Mouse (Mus musculus) right cerebral cortex, adult 2 months (tissue): ENCODE data around the gene Cdc42ep5.
A peak's percentile ranks its signal among the peaks of the same experiment; 100 is the strongest.
"Not testable (repeated sequence)": the region's sequence is repeated elsewhere in the genome, so short reads cannot be mapped to it uniquely, and the experiment has no call there.

Experiments used
- DNase-seq, 2 experiments: peaks; one replicate each; pipeline ENCODE4 v3.0.0; 2021 to 2022; ENCODE audit warnings: low spot score in 2 of 2

Gene Cdc42ep5

GRCm38 (mm10) chr7:4164090-4164910, at the start of gene Cdc42ep5:
Gene Cdc42ep5, minus strand, starts transcription at chr7:4164860.
- no peak for DNase-seq

- not testable (repeated sequence) for DNase-seq
Observed at GRCm38 (mm10) chr7:4213436-4213835, 48.8 kb upstream of the Cdc42ep5 start.

GRCm38 (mm10) chr7:4208626-4209025, 44.0 kb upstream of the Cdc42ep5 start:
- DNase-seq = no peak

GRCm38 (mm10) chr7:4207126-4207525, 42.5 kb upstream of the Cdc42ep5 start:
- DNase-seq = no peak

- DNase-seq = no peak
Observed at GRCm38 (mm10) chr7:4178438-4178837, 13.8 kb upstream of the Cdc42ep5 start.

- no peak for DNase-seq
Observed at GRCm38 (mm10) chr7:4170193-4170938, 5.7 kb upstream of the Cdc42ep5 start.

GRCm38 (mm10) chr7:4167098-4167497, 2.4 kb upstream of the Cdc42ep5 start:
- DNase-seq = no peak

GRCm38 (mm10) chr7:4165286-4165685, 626 bp upstream of the Cdc42ep5 start:
- DNase-seq = no peak

- no peak for DNase-seq
Observed at GRCm38 (mm10) chr7:4163571-4164072, 1.0 kb downstream of the Cdc42ep5 start.

GRCm38 (mm10) chr7:4161596-4161995, 3.1 kb downstream of the Cdc42ep5 start:
- DNase-seq = not testable (repeated sequence)

GRCm38 (mm10) chr7:4154976-4155375, 9.7 kb downstream of the Cdc42ep5 start:
- DNase-seq = no peak

- DNase-seq = no peak
Observed at GRCm38 (mm10) chr7:4154356-4154755, 10.3 kb downstream of the Cdc42ep5 start.

- DNase-seq = peak in 1 of 2 experiments; percentile 23
Observed at GRCm38 (mm10) chr7:4151241-4151640, 13.4 kb downstream of the Cdc42ep5 start.

GRCm38 (mm10) chr7:4150811-4151221, 13.8 kb downstream of the Cdc42ep5 start:
- peak in 1 of 2 experiments; percentile 58 for DNase-seq

- DNase-seq = peak in 1 of 2 experiments; percentile 29
Observed at GRCm38 (mm10) chr7:4150059-4150541, 14.6 kb downstream of the Cdc42ep5 start, which contains the start of gene Leng9. Gene Leng9, minus strand, starts transcription at chr7:4150374.

GRCm38 (mm10) chr7:4149209-4150054, 15.2 kb downstream of the Cdc42ep5 start:
- DNase-seq = peak; percentile 84 to 90

- DNase-seq = peak in 1 of 2 experiments; percentile 36
Observed at GRCm38 (mm10) chr7:4148341-4149208, 16.1 kb downstream of the Cdc42ep5 start.

- no peak for DNase-seq
Observed at GRCm38 (mm10) chr7:4147836-4148235, 16.8 kb downstream of the Cdc42ep5 start.

GRCm38 (mm10) chr7:4147371-4147770, 17.3 kb downstream of the Cdc42ep5 start:
- DNase-seq = no peak
